Mouse (Mus musculus): ENCODE results near the gene Fth1. TPM values are rescaled to one million over a fixed set of nuclear protein-coding genes. Genes with fewer than 3 reads are reported as not detected.

Fth1 gene
- polyA plus RNA-seq (2015; fragmentation: Nextera tagmentation; extraction: Ambion mirVana): 2,599 and 3,932 TPM in 2 replicates

GRCm38 (mm10) chr19:9980258-9980657, at the start of gene Fth1:
Gene Fth1, plus strand, starts transcription at chr19:9980598.

GRCm38 (mm10) chr19:10001206-10001969, 21.0 kb downstream of the Fth1 start, which contains the start of the genes Best1 and Rab3il1:
Gene Best1, minus strand, starts transcription at chr19:10001633.
Gene Rab3il1, plus strand, starts transcription at chr19:10001669.

Other genes with a start within 250 kb of the Fth1 start
- not detected in 2 replicates for gene Scgb2a2, start 133.0 kb upstream of the Fth1 start, polyA plus RNA-seq (2015; fragmentation: Nextera tagmentation; extraction: Ambion mirVana)
- gene Incenp, start 81.0 kb upstream of the Fth1 start, polyA plus RNA-seq (2015; fragmentation: Nextera tagmentation; extraction: Ambion mirVana): 20.7 and 27.3 TPM in 2 replicates
- gene Best1, start 21.0 kb downstream of the Fth1 start, polyA plus RNA-seq (2015; fragmentation: Nextera tagmentation; extraction: Ambion mirVana): 1.1 and 1.7 TPM in 2 replicates
- gene Rab3il1, start 21.1 kb downstream of the Fth1 start, polyA plus RNA-seq (2015; fragmentation: Nextera tagmentation; extraction: Ambion mirVana): 26.0 and 27.5 TPM in 2 replicates
- gene Fads3, start 61.0 kb downstream of the Fth1 start, polyA plus RNA-seq (2015; fragmentation: Nextera tagmentation; extraction: Ambion mirVana): 15.8 and 24.5 TPM in 2 replicates
- gene Fads2, start 121.1 kb downstream of the Fth1 start, polyA plus RNA-seq (2015; fragmentation: Nextera tagmentation; extraction: Ambion mirVana): 125 and 166 TPM in 2 replicates
- gene Fads1, start 202.3 kb downstream of the Fth1 start, polyA plus RNA-seq (2015; fragmentation: Nextera tagmentation; extraction: Ambion mirVana): 71.0 and 115 TPM in 2 replicates
- gene Tmem258, start 223.4 kb downstream of the Fth1 start, polyA plus RNA-seq (2015; fragmentation: Nextera tagmentation; extraction: Ambion mirVana): 331 and 348 TPM in 2 replicates
- 19.4 and 26.8 TPM in 2 replicates for gene Fen1, start 223.6 kb downstream of the Fth1 start, polyA plus RNA-seq (2015; fragmentation: Nextera tagmentation; extraction: Ambion mirVana)

All from urinary bladder, postnatal 0 days (tissue).